Mouse (Mus musculus) liver, postnatal 0 days (tissue): ENCODE measurements around the gene Mrtfb. TPM values are rescaled to one million over a fixed set of nuclear protein-coding genes. Genes with fewer than 3 reads are reported as not detected.
A peak's percentile ranks its signal among the peaks of the same experiment; 100 is the strongest.

Source experiments
- ATAC-seq: fragments of 200-750 bp; cut with Nextera tagmentation; 2 replicates; pipeline ENCODE4 v1.8.0; 2017; ENCODE audit warnings: mild to moderate bottlenecking, moderate library complexity
- DNase-seq: peaks from one replicate; pipeline ENCODE4 v3.0.0-alpha.2; 2016
- H3K27ac ChIP-seq: fragments of 300-500 bp; sonication (generic); 2 replicates; pipeline ENCODE4 v1.5.1; 2014; ENCODE audit warnings: antibody characterized with exemption, moderate library complexity, mild to moderate bottlenecking, low read depth
- H3K27me3 ChIP-seq: fragments of 300-500 bp; sonication (generic); 2 replicates; pipeline ENCODE4 v1.6.1; 2014; ENCODE audit warnings: low read length, control low read depth, mixed read lengths; ENCODE audit not compliant: insufficient read depth
- H3K36me3 ChIP-seq: fragments of 300-500 bp; sonication (generic); replicated peaks from 2 replicates; pipeline ENCODE4 v1.6.1; 2014; ENCODE audit warnings: mild to moderate bottlenecking, control low read depth, low read length, moderate library complexity, mixed read lengths; ENCODE audit not compliant: insufficient read depth
- H3K4me1 ChIP-seq: fragments of 300-500 bp; sonication (generic); 2 replicates; pipeline ENCODE4 v1.6.1; 2014; ENCODE audit warnings: antibody characterized with exemption, mild to moderate bottlenecking, control low read depth; ENCODE audit not compliant: insufficient read depth
- H3K4me2 ChIP-seq: fragments of 300-500 bp; sonication (generic); 2 replicates; pipeline ENCODE4 v1.6.1; 2014; ENCODE audit warnings: low read depth, mild to moderate bottlenecking, low read length, moderate library complexity, mixed read lengths
- H3K4me3 ChIP-seq: fragments of 300-500 bp; sonication (generic); 2 replicates; pipeline ENCODE4 v1.5.1; 2014; ENCODE audit warnings: low read depth, low read length
- H3K9ac ChIP-seq: fragments of 300-500 bp; sonication (generic); replicated peaks from 2 replicates; pipeline ENCODE4 v1.6.1; 2014; ENCODE audit warnings: mild to moderate bottlenecking, moderate library complexity
- H3K9me3 ChIP-seq: fragments of 300-500 bp; sonication (generic); 2 replicates; pipeline ENCODE4 v1.6.1; 2016; ENCODE audit warnings: mild to moderate bottlenecking, control low read depth, low read length, mixed read lengths
- CTCF ChIP-seq: sonication (generic); IDR thresholded peaks from 2 replicates; pipeline ENCODE4 v1.5.1; 2016; ENCODE audit warnings: antibody characterized with exemption, low read depth
- EP300 ChIP-seq: IDR thresholded peaks from 2 replicates; pipeline ENCODE4 v1.6.1; 2016; ENCODE audit warnings: antibody characterized with exemption, low read depth, mild to moderate bottlenecking
- whole genome bisulfite sequencing: fragments of 180-500 bp; shearing (Covaris S2); extraction: QIAGEN DNeasy Blood & Tissue Kit; methylation state at CpG from one replicate; pipeline ENCODE4 v1.1.7; 2014; ENCODE audit not compliant: insufficient replicate concordance; 5-methylcytosine and 5-hydroxymethylcytosine counted together
- polyA plus RNA-seq: library from polyadenylated mRNA; unstranded; fragments of >200 nt; fragmentation: Nextera tagmentation; extraction: Ambion mirVana; gene quantifications from 2 replicates; pipeline ENCODE4 v1.2.1, GENCODE M21; 2015

Mrtfb gene
- polyA plus RNA-seq, 1 experiment from 2014 or later, result 5.8 TPM

DNA sequence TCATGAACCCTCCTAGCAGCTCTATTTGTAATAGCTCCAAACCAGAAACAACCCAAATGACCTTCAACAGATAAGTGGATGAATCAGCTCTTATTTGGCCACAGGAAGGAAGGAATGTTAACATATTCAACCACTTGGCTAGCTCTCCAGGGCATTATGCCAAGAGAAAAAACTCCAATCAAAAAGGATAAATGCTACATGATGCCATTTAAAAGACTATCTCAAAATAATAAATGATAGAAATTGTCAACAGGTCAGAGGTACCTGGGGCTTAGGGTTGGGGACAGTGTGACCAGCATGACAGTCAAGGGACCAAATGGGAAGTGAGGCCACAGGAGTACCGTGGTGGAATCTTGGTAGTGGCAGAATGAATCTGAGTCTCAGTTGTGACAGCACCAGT, 34.8 kb upstream of the Mrtfb start:
- no peak for ATAC-seq

DNA sequence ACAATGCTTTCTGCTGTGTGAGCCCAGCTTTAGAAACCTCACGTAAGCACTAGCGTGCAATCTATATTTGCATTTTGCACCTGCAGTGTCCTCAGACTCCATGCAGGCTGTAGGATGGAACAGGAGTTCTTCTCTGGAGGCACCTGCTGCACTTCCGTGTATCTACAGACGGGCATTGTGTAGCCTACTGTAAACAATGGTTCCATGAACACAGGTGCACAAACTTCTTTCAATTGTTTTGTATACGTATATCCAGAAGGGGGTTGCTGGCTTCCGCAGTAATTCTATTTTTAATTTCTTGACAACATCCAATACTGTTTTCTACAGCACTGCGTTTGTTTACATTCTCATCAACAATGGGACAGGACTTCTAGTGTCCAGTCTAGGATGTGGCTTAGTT, 24.2 kb upstream of the Mrtfb start:
- Histone ChIP-seq H3K36me3 (no peaks in the 10 kb centered on the region), H3K9ac (no peak overlapping the region), H3K9me3 (no peaks in the 10 kb centered on the region), H3K4me3 (no peak overlapping the region), H3K27ac (no peak overlapping the region), H3K4me2 (no peak overlapping the region), H3K27me3 (no peaks in the 10 kb centered on the region), H3K4me1 (no peaks in the 10 kb centered on the region)
- TF ChIP-seq CTCF, result no peak
- TF ChIP-seq EP300, result no peak
- DNase-seq, result no peak
- no peak for ATAC-seq
- WGBS, result 79% methylated on average over 7 of the region's 7 CpGs

More for the DNA sequence above, 34.8 kb upstream of the Mrtfb start:
- TF ChIP-seq CTCF (no peak), EP300 (peak; percentile 15; the same call in 1 of the 2 replicates)
- Histone ChIP-seq H3K9ac (no peak overlapping the region), H3K4me2 (no peak overlapping the region), H3K36me3 (no peaks in the 10 kb centered on the region), H3K27ac (no peak overlapping the region), H3K9me3 (no peaks in the 10 kb centered on the region), H3K27me3 (no peaks in the 10 kb centered on the region), H3K4me3 (no peak overlapping the region), H3K4me1 (peaks cover 1% of the 10 kb centered on the region; the same call in 1 of the 2 replicates)
- no peak for DNase-seq
- WGBS, result 49% methylated on average over 1 of the region's 1 CpGs

GRCm38 (mm10) chr16:13232912-13233802, 23.1 kb upstream of the Mrtfb start:
- H3K4me3 ChIP-seq, result no peak overlapping the region
- H3K9me3 ChIP-seq, result no peaks in the 10 kb centered on the region
- no peak overlapping the region for H3K9ac ChIP-seq
- peak; percentile 20 for DNase-seq
- H3K27me3 ChIP-seq, result no peaks in the 10 kb centered on the region
- peak overlapping the region; percentile 39; the same call in 1 of the 2 replicates for H3K27ac ChIP-seq
- no peak overlapping the region for H3K4me2 ChIP-seq
- peak; percentile 72 for ATAC-seq
- 53% methylated on average over 14 of the region's 14 CpGs for WGBS
- no peaks in the 10 kb centered on the region for H3K36me3 ChIP-seq
- TF ChIP-seq CTCF (no peak), EP300 (peak; percentile 45)
- no peaks in the 10 kb centered on the region for H3K4me1 ChIP-seq

GRCm38 (mm10) chr16:13239039-13239438, 17.2 kb upstream of the Mrtfb start:
- WGBS, result 36% methylated on average over 4 of the region's 4 CpGs
- Histone ChIP-seq H3K9ac (no peak overlapping the region), H3K36me3 (no peaks in the 10 kb centered on the region), H3K27ac (peak overlapping the region; percentile 40; the same call in 1 of the 2 replicates), H3K27me3 (no peaks in the 10 kb centered on the region), H3K4me1 (peaks cover 7% of the 10 kb centered on the region), H3K4me3 (no peak overlapping the region), H3K9me3 (no peaks in the 10 kb centered on the region), H3K4me2 (no peak overlapping the region)
- no peak for TF ChIP-seq CTCF
- no peak for TF ChIP-seq EP300
- ATAC-seq (no peak), DNase-seq (no peak)

GRCm38 (mm10) chr16:13239544-13239943, 16.7 kb upstream of the Mrtfb start:
- TF ChIP-seq CTCF, result no peak
- no peak for TF ChIP-seq EP300
- WGBS, result 54% methylated on average over 2 of the region's 2 CpGs
- no peak overlapping the region for H3K4me3 ChIP-seq
- H3K9ac ChIP-seq, result no peak overlapping the region
- H3K27me3 ChIP-seq, result no peaks in the 10 kb centered on the region
- no peak overlapping the region for H3K4me2 ChIP-seq
- H3K36me3 ChIP-seq, result no peaks in the 10 kb centered on the region
- no peaks in the 10 kb centered on the region for H3K9me3 ChIP-seq
- ATAC-seq (peak; percentile 77), DNase-seq (peak; percentile 45)
- peaks cover 7% of the 10 kb centered on the region for H3K4me1 ChIP-seq
- H3K27ac ChIP-seq, result peak overlapping the region; percentile 40; the same call in 1 of the 2 replicates

- no peak for TF ChIP-seq CTCF
- TF ChIP-seq EP300, result no peak
- no peak for DNase-seq
- no peak overlapping the region for H3K4me2 ChIP-seq
- H3K27me3 ChIP-seq, result no peaks in the 10 kb centered on the region
- H3K27ac ChIP-seq, result peak overlapping the region; percentile 66
- H3K9ac ChIP-seq, result no peak overlapping the region
- no peak overlapping the region for H3K4me3 ChIP-seq
- H3K9me3 ChIP-seq, result no peaks in the 10 kb centered on the region
- peak; percentile 78 for ATAC-seq
- 48% methylated on average over 7 of the region's 7 CpGs for WGBS
- no peaks in the 10 kb centered on the region for H3K36me3 ChIP-seq
- H3K4me1 ChIP-seq, result peaks cover 7% of the 10 kb centered on the region
Observed at GRCm38 (mm10) chr16:13240326-13240725, 16.0 kb upstream of the Mrtfb start.
